Mouse (Mus musculus) hindbrain, embryonic 13.5 days (tissue): ENCODE results near the gene Acaca. TPM values are rescaled to one million over a fixed set of nuclear protein-coding genes. Genes with fewer than 3 reads are reported as not detected.
A peak's percentile ranks its signal among the peaks of the same experiment; 100 is the strongest.
"Not testable (repeated sequence)": the region's sequence is repeated elsewhere in the genome, so short reads cannot be mapped to it uniquely, and the experiment has no call there.

Experiments used
- ATAC-seq: fragments of 200-750 bp; cut with Nextera tagmentation; 2 replicates; pipeline ENCODE4 v1.8.0; 2017; ENCODE audit warnings: moderate TSS enrichment; ENCODE audit not compliant: low FRiP score
- H3K27ac ChIP-seq: fragments of 300-500 bp; sonication (generic); 2 replicates; pipeline ENCODE4 v1.5.1; 2015; ENCODE audit warnings: inconsistent platforms, mild to moderate bottlenecking, moderate library complexity
- H3K27me3 ChIP-seq: fragments of 300-500 bp; sonication (generic); 2 replicates; pipeline ENCODE4 v1.6.1; 2015; ENCODE audit warnings: mild to moderate bottlenecking, inconsistent platforms
- H3K36me3 ChIP-seq: fragments of 300-500 bp; sonication (generic); 2 replicates; pipeline ENCODE4 v1.6.1; 2015; ENCODE audit warnings: mild to moderate bottlenecking, inconsistent platforms
- H3K4me1 ChIP-seq: fragments of 300-500 bp; sonication (generic); replicated peaks from 2 replicates; pipeline ENCODE4 v1.6.1; 2015; ENCODE audit warnings: inconsistent platforms
- H3K4me2 ChIP-seq: fragments of 300-500 bp; sonication (generic); 2 replicates; pipeline ENCODE4 v1.6.1; 2015; ENCODE audit warnings: inconsistent platforms, mild to moderate bottlenecking, moderate library complexity
- H3K4me3 ChIP-seq: fragments of 300-500 bp; sonication (generic); 2 replicates; pipeline ENCODE4 v1.5.1; 2015; ENCODE audit warnings: mild to moderate bottlenecking, inconsistent platforms
- H3K9ac ChIP-seq: fragments of 300-500 bp; sonication (generic); 2 replicates; pipeline ENCODE4 v1.6.1; 2015; ENCODE audit warnings: mild to moderate bottlenecking, inconsistent platforms
- H3K9me3 ChIP-seq: fragments of 300-500 bp; sonication (generic); 2 replicates; pipeline ENCODE4 v1.6.1; 2016; ENCODE audit warnings: inconsistent platforms
- WGBS: fragments of 180-500 bp; shearing (Covaris S2); methylation state at CpG from one replicate; pipeline ENCODE4 v1.1.7; 2015; 5-methylcytosine and 5-hydroxymethylcytosine counted together
- polyA plus RNA-seq: library from polyadenylated mRNA; unstranded; fragments of >200 nt; fragmentation: Nextera tagmentation; extraction: Ambion mirVana; gene quantifications from 2 replicates; pipeline ENCODE4 v1.2.1, GENCODE M21; 2015

The Acaca gene
- polyA plus RNA-seq, 1 experiment from 2014 or later = 24.5 TPM

DNA sequence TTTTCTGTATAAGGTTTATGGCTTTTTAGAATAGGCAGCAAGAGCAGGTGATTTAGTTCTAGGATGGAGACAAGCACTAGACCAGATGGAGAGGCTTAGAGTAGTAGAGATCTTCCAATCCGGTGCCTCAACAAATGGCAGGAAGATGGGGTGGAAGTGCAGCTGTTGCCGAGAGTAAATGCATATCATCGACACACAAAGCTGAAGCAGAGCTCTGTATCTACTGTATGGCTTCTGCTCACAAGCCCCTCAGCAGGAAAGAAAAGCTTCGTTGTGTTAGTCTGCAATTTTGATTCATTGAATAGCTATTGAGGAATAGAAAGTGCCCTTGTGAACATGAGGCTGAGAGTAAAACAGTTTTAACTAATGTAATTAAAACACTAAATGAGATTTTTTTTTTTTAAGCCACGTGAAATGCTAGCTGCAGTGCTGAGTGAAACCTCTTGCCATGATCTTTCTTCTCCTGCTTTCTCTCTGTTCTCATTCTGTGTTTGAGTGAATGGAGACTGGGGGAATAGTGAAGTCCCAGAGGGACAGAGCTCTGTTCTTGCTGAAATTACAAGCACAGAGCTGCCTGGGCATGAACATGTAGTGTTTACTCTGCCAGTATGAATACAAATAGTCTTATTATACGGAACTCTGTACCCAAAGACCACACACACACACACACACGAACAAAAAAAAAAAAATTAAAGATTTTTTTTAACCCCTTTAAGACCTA, 194.7 kb downstream of the Acaca start:
- Histone ChIP-seq H3K4me3 (no peak overlapping the region), H3K27ac (peak overlapping the region; percentile 73), H3K27me3 (no peaks in the 10 kb centered on the region), H3K9ac (no peak overlapping the region), H3K36me3 (peaks cover 12% of the 10 kb centered on the region), H3K4me2 (no peak overlapping the region), H3K9me3 (no peaks in the 10 kb centered on the region), H3K4me1 (peaks cover 16% of the 10 kb centered on the region)
- no peak for ATAC-seq
- 32% methylated on average over 7 of the region's 7 CpGs for WGBS

DNA sequence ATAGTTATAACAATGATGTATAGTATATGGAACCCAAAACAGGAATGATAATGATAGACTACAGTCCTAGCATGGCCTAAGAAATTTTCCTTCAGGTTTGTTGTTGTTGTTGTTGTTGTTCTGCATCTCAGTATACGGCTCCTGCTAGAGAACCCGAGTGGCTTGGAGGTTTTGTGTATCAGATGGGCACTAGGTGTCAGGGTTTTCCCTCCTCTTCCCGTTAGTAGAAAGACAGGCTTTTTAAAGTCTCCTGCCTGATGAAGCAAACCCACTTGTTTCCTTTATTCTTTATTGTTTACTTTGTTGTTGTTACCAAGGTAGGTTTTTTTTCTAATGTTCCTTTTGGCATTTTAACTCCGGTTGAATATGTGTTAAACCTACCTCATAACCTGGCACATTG, 197.6 kb downstream of the Acaca start:
- Histone ChIP-seq H3K36me3 (peaks cover 6% of the 10 kb centered on the region), H3K9ac (no peak overlapping the region), H3K4me1 (peaks cover 17% of the 10 kb centered on the region), H3K9me3 (no peaks in the 10 kb centered on the region), H3K27ac (no peak overlapping the region), H3K4me2 (no peak overlapping the region), H3K4me3 (no peak overlapping the region), H3K27me3 (no peaks in the 10 kb centered on the region)
- ATAC-seq = no peak
- WGBS = 75% methylated on average over 4 of the region's 4 CpGs

DNA sequence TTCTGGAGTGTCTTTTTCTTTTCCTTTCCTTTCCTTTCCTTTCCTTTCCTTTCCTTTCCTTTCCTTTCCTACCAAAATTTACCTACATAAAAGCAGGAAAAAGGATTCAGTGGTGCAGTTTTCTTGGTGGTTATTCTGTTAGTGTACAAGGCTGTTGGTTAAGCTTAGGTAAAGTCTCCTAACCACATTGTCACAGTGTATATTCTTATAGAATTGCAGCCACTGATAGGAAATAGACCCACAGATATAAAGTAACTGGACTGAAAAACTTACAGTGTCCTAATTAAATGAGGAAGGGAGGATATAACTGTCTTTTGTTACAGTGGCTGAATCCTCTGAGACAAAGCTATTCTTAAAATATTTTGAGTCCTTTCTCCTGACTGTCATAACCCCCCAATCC, 202.9 kb downstream of the Acaca start:
- Histone ChIP-seq H3K9me3 (no peaks in the 10 kb centered on the region), H3K4me2 (no peak overlapping the region), H3K4me3 (no peak overlapping the region), H3K9ac (no peak overlapping the region), H3K27ac (peak overlapping the region; percentile 48; the same call in 1 of the 2 replicates), H3K36me3 (no peaks in the 10 kb centered on the region), H3K4me1 (peaks cover 7% of the 10 kb centered on the region; the same call in 1 of the 2 replicates), H3K27me3 (no peaks in the 10 kb centered on the region)
- ATAC-seq = no peak

DNA sequence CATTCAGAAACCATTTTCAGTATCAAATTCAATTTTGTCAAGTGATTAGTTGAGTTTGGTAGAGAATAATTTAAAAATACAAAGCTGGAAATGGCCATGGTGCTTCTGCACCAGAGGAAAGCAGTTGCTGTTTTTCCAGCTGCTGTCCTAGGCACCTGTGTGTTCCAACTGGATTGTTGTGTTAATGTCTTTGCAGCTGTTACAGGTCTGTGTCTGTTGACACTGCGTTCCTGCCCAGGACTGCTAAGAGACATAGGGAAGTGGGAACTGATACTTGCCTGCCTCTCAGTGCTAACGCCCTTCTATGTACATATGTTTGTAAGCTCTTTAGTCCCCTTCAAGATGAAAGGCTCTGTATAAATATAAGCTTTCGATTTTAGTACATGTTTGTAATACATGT, 203.4 kb downstream of the Acaca start:
- no peaks in the 10 kb centered on the region for H3K36me3 ChIP-seq
- H3K9ac ChIP-seq = no peak overlapping the region
- no peaks in the 10 kb centered on the region for H3K27me3 ChIP-seq
- peak overlapping the region; percentile 23; the same call in 1 of the 2 replicates for H3K27ac ChIP-seq
- no peak for ATAC-seq
- H3K4me3 ChIP-seq = no peak overlapping the region
- WGBS = 89% methylated on average over 3 of the region's 3 CpGs
- peaks cover 7% of the 10 kb centered on the region; the same call in 1 of the 2 replicates for H3K4me1 ChIP-seq
- no peaks in the 10 kb centered on the region for H3K9me3 ChIP-seq
- H3K4me2 ChIP-seq = no peak overlapping the region

DNA sequence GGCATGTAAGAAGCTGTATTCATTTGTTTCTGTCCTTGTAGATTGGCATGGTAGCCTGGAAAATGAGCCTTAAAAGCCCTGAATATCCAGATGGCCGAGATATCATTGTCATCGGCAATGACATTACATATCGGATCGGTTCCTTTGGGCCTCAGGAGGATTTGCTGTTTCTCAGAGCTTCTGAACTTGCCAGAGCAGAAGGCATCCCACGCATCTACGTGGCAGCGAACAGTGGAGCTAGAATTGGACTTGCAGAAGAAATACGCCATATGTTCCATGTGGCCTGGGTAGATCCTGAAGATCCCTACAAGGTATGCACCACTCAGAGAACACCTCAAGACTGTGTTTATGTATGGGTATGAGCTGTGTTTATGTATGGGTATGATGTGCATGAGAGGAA, 208.8 kb downstream of the Acaca start:
- H3K36me3 ChIP-seq = peaks cover 14% of the 10 kb centered on the region
- not testable (repeated sequence) for H3K9ac ChIP-seq, H3K9me3 ChIP-seq, H3K27me3 ChIP-seq, ATAC-seq, H3K4me3 ChIP-seq, H3K4me2 ChIP-seq, H3K4me1 ChIP-seq, H3K27ac ChIP-seq
- WGBS = 94% methylated on average over 8 of the region's 8 CpGs

DNA sequence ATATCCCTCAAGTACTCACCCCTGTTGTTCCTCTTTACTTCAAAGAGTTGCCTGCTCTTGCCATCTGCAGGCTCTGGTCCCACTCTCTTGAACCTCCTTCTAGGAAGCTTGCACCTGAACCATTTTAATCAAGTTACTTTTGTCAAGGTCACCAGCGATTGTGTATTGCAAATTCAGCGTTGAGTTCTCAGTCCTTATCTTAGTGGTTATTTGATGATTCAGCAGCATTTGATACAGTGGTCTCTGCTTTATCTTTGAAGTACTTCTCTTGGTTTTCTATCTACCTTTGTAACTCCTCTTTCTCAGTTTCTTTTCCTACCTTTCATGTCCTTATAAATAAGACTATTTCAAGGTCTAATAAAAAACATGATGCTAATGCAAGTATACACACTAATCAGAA, 211.2 kb downstream of the Acaca start:
- Histone ChIP-seq H3K4me3 (no peak overlapping the region), H3K36me3 (peaks cover 14% of the 10 kb centered on the region), H3K9ac (no peak overlapping the region), H3K9me3 (no peaks in the 10 kb centered on the region), H3K4me1 (0 out of 2 replicates have a peak, but pooled peaks cover 8% of the 10 kb centered on the region), H3K4me2 (no peak overlapping the region), H3K27me3 (no peaks in the 10 kb centered on the region), H3K27ac (no peak overlapping the region)
- no peak for ATAC-seq
- WGBS = 88% methylated on average over 2 of the region's 2 CpGs

DNA sequence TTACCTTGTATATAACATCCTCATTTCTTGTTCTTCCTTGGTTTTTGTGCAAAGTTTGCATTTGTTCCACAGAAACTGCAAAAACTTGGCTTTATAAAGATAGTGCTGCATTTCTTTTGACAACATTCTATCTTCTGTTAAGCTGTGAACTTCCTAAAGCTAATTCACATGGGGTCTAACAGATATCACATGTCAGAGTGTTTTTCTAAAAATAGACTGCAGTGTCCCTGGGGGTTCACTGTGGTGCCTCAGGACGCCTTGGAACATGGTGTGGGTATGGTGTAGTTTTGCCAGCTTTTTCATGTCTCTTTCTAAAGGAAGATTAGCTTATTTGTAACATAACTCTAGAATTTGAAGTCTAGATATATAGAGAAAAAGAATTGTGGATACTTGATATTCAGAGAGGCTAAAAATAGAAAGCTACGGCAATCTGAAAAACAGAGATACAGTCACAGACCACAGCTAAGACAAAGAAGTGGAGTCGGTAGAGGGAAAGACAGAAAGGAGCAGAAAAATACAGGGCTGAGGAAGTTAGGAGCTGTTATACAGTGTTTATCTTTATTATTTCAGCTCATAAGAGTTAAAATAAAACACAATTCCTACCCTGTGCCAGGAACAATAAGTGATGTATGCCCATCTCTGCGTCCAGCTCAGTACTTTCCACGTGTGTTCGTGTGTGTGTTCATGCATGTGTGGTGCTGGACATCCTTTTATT, 215.2 kb downstream of the Acaca start:
- Histone ChIP-seq H3K27me3 (no peaks in the 10 kb centered on the region), H3K4me3 (no peak overlapping the region), H3K36me3 (0 out of 2 replicates have a peak, but pooled peaks cover 4% of the 10 kb centered on the region), H3K9ac (no peak overlapping the region), H3K4me1 (peaks cover 22% of the 10 kb centered on the region), H3K27ac (peak overlapping the region; percentile 18; the same call in 1 of the 2 replicates), H3K9me3 (no peaks in the 10 kb centered on the region), H3K4me2 (no peak overlapping the region)
- no peak for ATAC-seq
- WGBS = 79% methylated on average over 6 of the region's 6 CpGs

DNA sequence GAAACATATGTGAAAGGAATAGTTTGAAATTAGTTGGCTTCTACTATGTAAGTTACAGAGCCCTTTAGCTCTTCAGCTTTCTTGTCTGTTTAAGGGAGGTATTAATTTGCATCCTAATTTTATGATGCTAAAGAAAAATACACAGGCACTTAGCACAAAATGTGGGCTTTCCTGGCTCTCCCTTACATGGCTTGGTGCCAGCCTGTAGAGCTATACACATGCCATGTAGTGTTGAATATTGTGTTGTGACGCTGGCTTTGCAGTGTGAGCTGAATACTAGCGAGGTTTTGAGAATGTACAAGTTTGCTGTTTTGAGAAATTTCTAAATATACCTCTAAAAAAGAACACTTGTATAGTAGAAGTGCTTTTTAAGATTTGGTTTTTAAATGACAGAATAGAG, 218.3 kb downstream of the Acaca start:
- Histone ChIP-seq H3K27me3 (no peaks in the 10 kb centered on the region), H3K27ac (peak overlapping the region; percentile 40)
- 61% methylated on average over 2 of the region's 2 CpGs for WGBS

DNA sequence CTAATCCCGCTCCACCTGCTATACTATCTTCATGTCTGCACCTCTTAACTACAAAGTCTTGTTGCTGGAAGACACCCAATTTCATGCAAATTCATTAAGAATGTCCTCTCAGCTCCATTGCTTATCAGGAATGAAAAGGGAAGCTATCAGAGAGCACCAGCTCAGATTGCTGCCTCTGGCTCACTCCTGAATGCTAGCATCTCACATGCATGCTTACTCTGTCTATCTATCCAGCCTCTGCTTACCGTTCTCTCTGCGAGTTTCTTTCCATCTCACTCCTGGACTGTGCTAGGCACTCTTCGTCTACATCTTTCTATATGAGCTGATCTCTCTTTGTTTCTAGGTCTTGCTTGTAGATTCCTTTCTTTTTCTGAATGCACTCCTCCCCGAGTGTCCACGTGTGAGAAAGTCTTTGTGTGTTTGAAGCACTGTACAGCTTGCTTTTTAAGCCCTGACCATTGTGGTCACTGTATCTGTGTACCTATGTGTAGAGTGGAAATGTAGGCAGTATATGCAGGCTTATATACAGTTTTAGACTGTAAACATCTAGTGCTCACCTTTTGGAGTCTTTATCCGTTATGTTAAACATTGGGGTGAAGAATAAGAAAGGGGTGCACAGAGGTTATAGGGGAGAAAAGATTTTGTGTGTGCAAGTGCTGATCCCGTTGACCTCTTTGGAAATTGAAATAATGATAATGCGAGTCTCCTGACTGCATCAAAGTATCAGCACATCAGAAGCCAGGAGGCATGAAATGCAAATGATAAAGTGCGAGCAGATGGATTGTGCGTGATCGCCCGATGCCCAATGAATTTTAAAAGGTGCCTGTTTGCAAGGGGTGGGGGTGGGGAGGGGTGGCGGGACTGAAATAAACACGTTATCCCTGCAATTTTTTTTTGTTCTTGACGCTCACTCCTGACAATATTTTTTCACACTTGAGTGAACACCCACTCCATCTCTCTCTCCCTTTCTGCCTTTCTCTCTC, 219.7 kb downstream of the Acaca start:
- H3K4me3 ChIP-seq = no peak overlapping the region
- ATAC-seq = peak; percentile 28; the same call in 1 of the 2 replicates
- peak overlapping the region; percentile 30 for H3K4me2 ChIP-seq
- H3K9ac ChIP-seq = 0 out of 2 replicates have a peak overlapping the region, but pooled peaks have one; percentile 3
- 27% methylated on average over 16 of the region's 16 CpGs for WGBS
- no peaks in the 10 kb centered on the region for H3K9me3 ChIP-seq
- H3K36me3 ChIP-seq = no peaks in the 10 kb centered on the region
- H3K27me3 ChIP-seq = no peaks in the 10 kb centered on the region
- H3K27ac ChIP-seq = peak overlapping the region; percentile 85
- H3K4me1 ChIP-seq = peaks cover 37% of the 10 kb centered on the region

More for the DNA sequence above, 218.3 kb downstream of the Acaca start:
- Histone ChIP-seq H3K4me3 (no peak overlapping the region), H3K36me3 (no peaks in the 10 kb centered on the region), H3K4me2 (no peak overlapping the region), H3K9ac (no peak overlapping the region), H3K9me3 (no peaks in the 10 kb centered on the region), H3K4me1 (peaks cover 37% of the 10 kb centered on the region)
- no peak for ATAC-seq

DNA sequence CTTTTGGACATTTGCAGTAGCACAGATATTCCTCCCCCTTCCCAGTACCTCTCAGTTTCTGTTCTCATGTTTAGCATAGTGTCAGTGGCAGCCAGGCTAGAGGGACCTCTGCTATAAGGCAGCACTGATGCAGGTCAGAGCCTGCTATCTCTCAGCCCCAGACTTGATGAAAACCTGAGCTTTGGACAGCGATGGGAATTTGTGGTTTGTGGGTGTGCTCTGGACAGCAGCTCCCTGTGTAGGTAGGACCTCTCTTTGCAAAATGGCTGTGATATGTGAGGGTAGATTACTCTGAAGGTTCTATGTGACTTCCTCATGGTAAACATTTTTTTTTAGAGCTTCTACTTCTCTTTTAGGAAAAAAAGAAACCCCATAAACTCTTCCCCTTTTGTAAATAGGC, 221.7 kb downstream of the Acaca start:
- H3K4me3 ChIP-seq = no peak overlapping the region
- no peak overlapping the region for H3K4me2 ChIP-seq
- H3K4me1 ChIP-seq = peaks cover 36% of the 10 kb centered on the region
- no peaks in the 10 kb centered on the region for H3K27me3 ChIP-seq
- ATAC-seq = no peak
- H3K9me3 ChIP-seq = no peaks in the 10 kb centered on the region
- WGBS = 97% methylated on average over 1 of the region's 1 CpGs
- no peak overlapping the region for H3K9ac ChIP-seq
- peak overlapping the region; percentile 24; the same call in 1 of the 2 replicates for H3K27ac ChIP-seq
- no peaks in the 10 kb centered on the region for H3K36me3 ChIP-seq

DNA sequence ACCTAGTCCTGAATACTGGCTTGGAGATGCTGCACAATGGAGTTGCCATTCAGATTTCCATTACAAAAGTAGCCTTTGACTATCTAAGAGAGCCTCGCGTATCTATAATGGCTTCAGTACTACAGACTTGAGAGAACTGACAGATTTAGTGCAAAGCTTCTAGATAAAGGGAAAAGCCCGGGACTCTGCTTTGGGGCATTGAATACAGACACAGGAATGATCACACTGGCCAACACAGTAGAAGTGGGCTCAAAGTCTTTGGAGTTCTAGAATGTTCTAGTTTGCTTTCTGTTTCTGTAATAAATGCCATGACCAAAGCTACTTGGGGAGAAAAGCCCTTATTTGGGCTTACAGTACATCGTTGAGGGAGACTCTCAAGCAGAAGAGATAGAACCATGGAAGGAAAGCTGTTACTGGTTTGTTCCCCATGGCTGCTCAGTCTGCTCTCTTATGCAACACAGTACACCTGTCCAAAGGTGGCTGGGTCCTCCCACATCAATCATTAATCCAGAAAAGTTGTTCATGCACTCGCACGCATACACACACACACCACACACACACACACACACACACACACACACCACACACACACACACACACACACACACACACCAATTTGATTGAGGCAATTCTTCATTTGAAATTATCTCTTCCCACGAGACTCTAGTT, 223.7 kb downstream of the Acaca start:
- H3K27me3 ChIP-seq = no peaks in the 10 kb centered on the region
- H3K9me3 ChIP-seq = no peaks in the 10 kb centered on the region
- H3K27ac ChIP-seq = no peak overlapping the region
- 67% methylated on average over 7 of the region's 7 CpGs for WGBS
- H3K9ac ChIP-seq = no peak overlapping the region
- no peaks in the 10 kb centered on the region for H3K36me3 ChIP-seq
- peaks cover 31% of the 10 kb centered on the region for H3K4me1 ChIP-seq
- no peak overlapping the region for H3K4me3 ChIP-seq
- no peak overlapping the region for H3K4me2 ChIP-seq
- no peak for ATAC-seq
